ENCODE assay signal across 8 mouse cellular contexts in the genomic region with DNA sequence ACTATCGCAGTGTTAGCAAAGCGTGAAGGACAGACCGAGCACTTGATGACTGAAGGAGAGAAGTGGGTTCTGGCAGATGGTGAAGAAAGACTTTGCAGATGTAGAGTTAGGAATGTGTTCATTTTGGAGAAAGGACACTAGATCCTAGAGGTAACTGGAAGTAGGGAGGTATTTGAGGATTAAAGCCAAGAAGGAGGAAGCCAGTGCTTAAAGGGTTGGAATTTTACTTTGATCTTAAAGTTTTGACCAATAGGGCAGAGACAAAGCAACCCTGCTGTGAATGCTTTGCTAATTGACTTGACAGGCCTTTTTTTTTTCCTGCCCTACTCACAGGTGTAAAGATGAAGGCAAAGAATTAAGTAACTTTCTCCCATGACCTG. TPM values are rescaled to one million over a fixed set of nuclear protein-coding genes. Genes with fewer than 3 reads are reported as not detected.
A peak's percentile ranks its signal among the peaks of the same experiment; 100 is the strongest.
DNase-seq lines count a peak whose midpoint lies in the region; ATAC-seq and TF ChIP-seq lines count a peak whose summit lies in the region.

No protein-coding gene starts in this region.

- H3K79me2 ChIP-seq in macrophage (ENCODE audit: inconsistent target), result peaks cover 39% of the 10 kb centered on the region

- no peaks in the 10 kb centered on the region for H3K27me3 ChIP-seq in heart, embryonic 14.5 days (ENCODE audit: control insufficient read depth, insufficient read depth, low read length)
- H3K27me3 ChIP-seq in forebrain, embryonic 15.5 days, result no peaks in the 10 kb centered on the region

- no peaks in the 10 kb centered on the region for H3K9me3 ChIP-seq in heart, embryonic 14.5 days (ENCODE audit: control insufficient read depth, low read length)
- no peaks in the 10 kb centered on the region for H3K9me3 ChIP-seq in ES-E14 (ENCODE audit: control insufficient read depth, insufficient read depth, low read depth, low read length)
- H3K9me3 ChIP-seq in forebrain, embryonic 15.5 days, result no peaks in the 10 kb centered on the region

- H3K36me3 ChIP-seq in heart, embryonic 14.5 days (ENCODE audit: control insufficient read depth, insufficient read depth, low read length), result no peaks in the 10 kb centered on the region
- H3K36me3 ChIP-seq in ES-E14 (ENCODE audit: control insufficient read depth, insufficient read depth, low read length, poor library complexity, severe bottlenecking) (no peaks in the 10 kb centered on the region), macrophage (ENCODE audit: inconsistent target) (no peaks in the 10 kb centered on the region)
- H3K36me3 ChIP-seq in forebrain, embryonic 15.5 days, result no peaks in the 10 kb centered on the region

- H3K4me2 ChIP-seq in heart, embryonic 14.5 days (ENCODE audit: low read length), result peak overlapping the region; percentile 71
- H3K4me2 ChIP-seq in forebrain, embryonic 15.5 days (replicated peaks), result peak overlapping the region; percentile 73

- WGBS in heart, embryonic 14.5 days, result under 1% methylated on average over 3 of the region's 3 CpGs
- 0% methylated on average over 3 of the region's 3 CpGs for WGBS in forebrain, embryonic 15.5 days
- 0% methylated on average over 3 of the region's 3 CpGs for WGBS in macrophage (ENCODE audit: missing documents)

- no peak for ATAC-seq in heart, embryonic 14.5 days (ENCODE audit: insufficient number of reproducible peaks, insufficient read depth, low FRiP score, low read depth)
- ATAC-seq in forebrain, embryonic 15.5 days (replicated peaks), result no peak

- in situ Hi-C loops in ES-E14 (cut with MboI; ENCODE audit: low sequenced_read_pairs in 2 of 2, unreplicated experiment in 2 of 2), result no loop called here

- H3K4me1 ChIP-seq in heart, embryonic 14.5 days (ENCODE audit: control insufficient read depth in 2 of 2, insufficient read depth in 2 of 2, low read length in 2 of 2), result peaks cover 2 to 34% of the 10 kb centered on the region in 2 experiments; a peak in 3 of 4 replicates
- no peaks in the 10 kb centered on the region; a peak in 1 of 4 replicates for H3K4me1 ChIP-seq in ES-E14 (ENCODE audit: control insufficient read depth in 2 of 2, insufficient read depth in 2 of 2, low read length in 2 of 2, poor library complexity in 1 of 2)
- H3K4me1 ChIP-seq in forebrain, embryonic 15.5 days, result peaks cover 30% of the 10 kb centered on the region

- peak overlapping the region; percentile 75 to 88 for H3K4me3 ChIP-seq in heart, embryonic 14.5 days (ENCODE audit: control insufficient read depth in 1 of 2, insufficient read depth in 1 of 2, low read depth in 1 of 2, low read length in 2 of 2)
- H3K4me3 ChIP-seq in ES-E14 (ENCODE audit: insufficient read depth in 1 of 2, low read depth in 1 of 2, low read length in 2 of 2, poor library complexity in 1 of 2, severe bottlenecking in 1 of 2), result peak overlapping the region; percentile 77 to 83
- peak overlapping the region; percentile 88 for H3K4me3 ChIP-seq in forebrain, embryonic 15.5 days
- H3K4me3 ChIP-seq in macrophage (ENCODE audit: inconsistent target), result peak overlapping the region; percentile 57

- H3K9ac ChIP-seq in heart, embryonic 14.5 days (ENCODE audit: low read length), result peak overlapping the region; percentile 95
- H3K9ac ChIP-seq in ES-E14 (ENCODE audit: insufficient read depth, low read depth, low read length, poor library complexity, severe bottlenecking), result peak overlapping the region; percentile 85
- peak overlapping the region; percentile 91 for H3K9ac ChIP-seq in forebrain, embryonic 15.5 days (replicated peaks)

- H3K27ac ChIP-seq in heart, embryonic 14.5 days (replicated peaks in 1 of 2; ENCODE audit: control insufficient read depth in 1 of 2, insufficient read depth in 1 of 2, low read depth in 2 of 2, low read length in 2 of 2), result peak overlapping the region; percentile 95 to 100
- H3K27ac ChIP-seq in ES-E14 (ENCODE audit: insufficient read depth, low read depth, low read length, poor library complexity, severe bottlenecking), result no peak overlapping the region
- H3K27ac ChIP-seq in forebrain, embryonic 15.5 days (replicated peaks), result peak overlapping the region; percentile 99
- peak overlapping the region; percentile 53 for H3K27ac ChIP-seq in macrophage

- no peak for DNase-seq in heart, adult 9 months (ENCODE audit: low spot score in 2 of 2)
- peak; percentile 75 for DNase-seq in ES-E14 (ENCODE audit: low read depth, low spot score)
- DNase-seq in gastrocnemius, adult 8-10 months (ENCODE audit: low spot score in 2 of 2), result no peak
- no peak for DNase-seq in urinary bladder, adult 2 months (ENCODE audit: low spot score)
- no peak for DNase-seq in lung, adult 18-20 months

TF ChIP-seq in ES-E14, 5 proteins besides CTCF, POLR2A, EP300 and RAD21:
- no peak for TF ChIP-seq MAFK (IDR thresholded peaks at IDR 0.05; ENCODE audit: insufficient read depth, low read depth, low read length)
- TF ChIP-seq HCFC1 (IDR thresholded peaks at IDR 0.05; ENCODE audit: borderline replicate concordance, insufficient read depth, low read length), result no peak
- TF ChIP-seq ZC3H11A (IDR thresholded peaks at IDR 0.05; ENCODE audit: borderline replicate concordance, low read depth, low read length), result no peak
- TF ChIP-seq CHD2 (IDR thresholded peaks at IDR 0.05; ENCODE audit: low read depth, low read length), result no peak
- TF ChIP-seq ZNF384 (IDR thresholded peaks at IDR 0.05; ENCODE audit: low read depth, low read length), result peak; percentile 91

RNA-seq across cellular contexts. Expression of gene Tdrd3, which starts 1.2 kb away (rescaled TPM):
- 24.2 and 25.1 TPM in 2 replicates for polyA plus RNA-seq in heart, embryonic 14.5 days (2014; fragmentation: Nextera tagmentation; extraction: Ambion mirVana)
- 5.4 and 8.2 TPM in 2 replicates for total RNA-seq in ES-E14 (2012; rRNA removed)
- 57.8 and 62.5 TPM in 2 replicates for polyA plus RNA-seq in forebrain, embryonic 15.5 days (2015; fragmentation: Nextera tagmentation; extraction: Ambion mirVana)
- 10 to 100 TPM; 14.5 to 69.3 (median 53.6) TPM for total RNA-seq in macrophage (2018; cell fraction: chromatin; rRNA removed)
- 10 to 100 TPM in 24 of 26 experiments, 1 to 10 TPM in 2; 8.5 to 18.2 (median 13.5) TPM for total RNA-seq in macrophage (2018; cell fraction: cytosol; rRNA removed)
- 10 to 100 TPM in 23 of 26 experiments, 1 to 10 TPM in 3; 7.3 to 58.5 (median 24.9) TPM for total RNA-seq in macrophage (2018; cell fraction: nucleus; rRNA removed)
- 11.4 to 21.7 TPM (median 13.5 TPM) in 3 replicates for polyA plus RNA-seq in macrophage (2018)
- total RNA-seq in gastrocnemius, adult 8-10 months (2022), result 10 to 100 TPM; 18.8 to 26.2 (median 22.5) TPM
- 24.3 and 26.5 TPM in 2 replicates for polyA plus RNA-seq in urinary bladder, adult 2 months (2012; rRNA removed)
